Mouse (Mus musculus) embryonic fibroblast, embryonic 13.5 days (primary cell): ENCODE data around the gene Dnajb5. TPM values are rescaled to one million over a fixed set of nuclear protein-coding genes. Genes with fewer than 3 reads are reported as not detected.
"Not testable (repeated sequence)": the region's sequence is repeated elsewhere in the genome, so short reads cannot be mapped to it uniquely, and the experiment has no call there.

Experiments used
- H3K27ac ChIP-seq: 2 replicates; pipeline ENCODE4 v1.5.1; 2012; ENCODE audit warnings: low read length, control low read depth, inconsistent platforms; ENCODE audit not compliant: insufficient read depth
- H3K4me1 ChIP-seq: 2 replicates; pipeline ENCODE4 v1.6.1; 2011; ENCODE audit warnings: low read length; ENCODE audit not compliant: control insufficient read depth, insufficient read depth
- H3K4me3 ChIP-seq: 2 replicates; pipeline ENCODE4 v1.5.1; 2011; ENCODE audit warnings: mild to moderate bottlenecking, control low read depth, low read length; ENCODE audit not compliant: insufficient read depth
- CTCF ChIP-seq: IDR thresholded peaks from 2 replicates; pipeline ENCODE4 v1.5.1; 2011; ENCODE audit warnings: mild to moderate bottlenecking, control low read depth, low read length, moderate library complexity, borderline replicate concordance; ENCODE audit not compliant: insufficient read depth
- POLR2A ChIP-seq: IDR thresholded peaks from 2 replicates; pipeline ENCODE4 v1.6.1; 2011; ENCODE audit warnings: low read depth, mild to moderate bottlenecking, control low read depth, low read length, moderate library complexity
- polyA plus RNA-seq: library from polyadenylated mRNA; stranded (reverse); fragments of >200 nt; gene quantifications from 2 replicates; pipeline ENCODE4 v1.2.4, GENCODE M21; 2011; ENCODE audit warnings: low read depth; ENCODE audit not compliant: missing spikeins, insufficient read length

Gene Dnajb5
- polyA plus RNA-seq, 1 experiment: 31.3 TPM

GRCm38 (mm10) chr4:42961592-42961991 is 12.0 kb downstream of the Dnajb5 start:
- H3K4me1 ChIP-seq: no peaks in the 10 kb centered on the region
- no peak overlapping the region for H3K4me3 ChIP-seq
- TF ChIP-seq CTCF (peak; percentile 69; the same call in 1 of the 2 replicates), POLR2A (no peak)
- H3K27ac ChIP-seq: no peak overlapping the region

GRCm38 (mm10) chr4:42963480-42963879 is 13.9 kb downstream of the Dnajb5 start:
- Histone ChIP-seq H3K4me1 (no peaks in the 10 kb centered on the region), H3K27ac (no peak overlapping the region), H3K4me3 (no peak overlapping the region)
- TF ChIP-seq POLR2A (no peak), CTCF (no peak)

DNA sequence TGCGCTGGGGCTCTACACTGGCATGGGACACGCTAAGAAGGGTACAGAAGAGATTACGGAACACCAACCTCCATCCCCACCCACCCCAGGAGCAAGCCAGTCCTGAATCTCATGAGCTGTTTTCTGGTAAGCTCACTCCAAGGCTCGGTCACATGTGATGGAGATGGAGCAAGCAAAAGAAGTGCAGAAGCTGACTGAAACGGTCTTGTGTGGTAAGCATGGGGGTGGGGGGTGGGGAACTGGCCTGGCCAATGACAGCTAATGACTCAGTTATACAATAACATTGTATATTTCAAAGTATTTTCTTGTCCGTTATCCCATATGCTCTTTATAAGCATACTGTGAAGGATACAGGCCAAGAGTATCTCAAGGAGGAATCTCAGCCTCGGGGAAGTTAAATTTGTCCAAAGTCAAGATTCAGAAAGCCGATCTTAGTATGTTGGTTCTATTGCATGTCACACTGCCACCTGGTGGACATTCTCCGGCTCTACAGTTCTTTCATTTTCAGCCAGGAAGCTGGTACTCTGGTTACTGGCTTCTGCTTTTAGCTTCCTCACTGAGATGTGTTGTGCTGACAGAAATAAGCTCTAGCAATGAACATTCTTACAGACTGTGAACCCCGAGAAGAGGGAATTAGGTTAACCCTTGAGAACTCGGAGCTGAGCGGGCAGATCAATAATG is 15.6 kb downstream of the Dnajb5 start:
- TF ChIP-seq POLR2A (no peak), CTCF (no peak)
- Histone ChIP-seq H3K4me1 (no peaks in the 10 kb centered on the region), H3K4me3 (no peak overlapping the region), H3K27ac (no peak overlapping the region)

GRCm38 (mm10) chr4:42969304-42969703 is 19.7 kb downstream of the Dnajb5 start, which contains the start of gene 1700022I11Rik:
TSS of gene 1700022I11Rik (plus strand) at chr4:42969604.
- TF ChIP-seq POLR2A (no peak), CTCF (no peak)
- no peak within 1 kb of the TSS for H3K27ac ChIP-seq
- no peaks in the 10 kb centered on the region for H3K4me1 ChIP-seq
- no peak within 1 kb of the TSS for H3K4me3 ChIP-seq

- no peak for TF ChIP-seq POLR2A
- TF ChIP-seq CTCF: no peak
- H3K4me1 ChIP-seq: no peaks in the 10 kb centered on the region
- H3K27ac ChIP-seq: no peak overlapping the region
- H3K4me3 ChIP-seq: no peak overlapping the region
Observed at GRCm38 (mm10) chr4:42972952-42973351, 23.3 kb downstream of the Dnajb5 start.

DNA sequence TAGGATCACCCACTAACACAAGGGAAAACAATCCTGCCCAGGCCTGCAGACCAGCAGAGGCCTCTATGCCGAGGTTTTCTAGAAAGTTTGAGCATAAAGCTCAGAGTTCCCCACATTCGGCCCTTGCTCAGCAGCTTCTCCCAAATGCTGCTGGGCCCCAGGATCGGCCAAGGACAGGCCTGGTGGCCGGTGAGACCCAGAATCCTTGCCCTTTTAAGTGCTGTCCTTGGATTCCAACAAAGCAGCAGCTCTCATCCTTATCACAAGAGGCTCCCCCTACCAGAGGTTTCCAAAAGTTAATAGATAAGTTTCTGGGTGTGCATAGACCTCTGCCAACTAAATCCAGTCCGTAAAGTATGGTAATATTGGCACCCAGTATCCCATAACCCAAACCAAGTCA is 24.3 kb downstream of the Dnajb5 start:
- no peak overlapping the region for H3K27ac ChIP-seq
- no peak overlapping the region for H3K4me3 ChIP-seq
- TF ChIP-seq CTCF (no peak), POLR2A (no peak)
- no peaks in the 10 kb centered on the region for H3K4me1 ChIP-seq

- no peaks in the 10 kb centered on the region for H3K4me1 ChIP-seq
- no peak for TF ChIP-seq POLR2A
- TF ChIP-seq CTCF: no peak
- H3K4me3 ChIP-seq: no peak overlapping the region
- no peak overlapping the region for H3K27ac ChIP-seq
Observed at GRCm38 (mm10) chr4:42978062-42978461, 28.4 kb downstream of the Dnajb5 start.

DNA sequence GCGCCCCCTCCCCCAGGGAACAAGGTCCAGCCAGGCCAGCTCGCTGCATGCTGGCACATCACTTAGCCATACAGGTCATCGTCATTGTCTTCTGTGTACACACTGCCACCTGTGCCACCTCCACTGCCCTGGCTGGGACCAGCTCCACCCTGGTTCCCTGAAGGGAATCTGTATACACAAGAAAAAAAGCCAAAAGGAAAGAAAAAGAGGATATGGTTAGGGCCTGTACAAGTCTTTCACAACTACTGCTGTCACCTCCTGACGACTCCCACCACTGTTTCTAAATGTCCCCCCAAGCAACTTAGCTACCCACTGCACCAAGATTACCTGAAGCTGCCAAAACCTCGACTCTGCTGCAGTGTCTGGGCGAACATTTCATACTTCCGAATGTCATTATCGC is 30.9 kb downstream of the Dnajb5 start:
- not testable (repeated sequence) for H3K4me3 ChIP-seq, H3K4me1 ChIP-seq, H3K27ac ChIP-seq

DNA sequence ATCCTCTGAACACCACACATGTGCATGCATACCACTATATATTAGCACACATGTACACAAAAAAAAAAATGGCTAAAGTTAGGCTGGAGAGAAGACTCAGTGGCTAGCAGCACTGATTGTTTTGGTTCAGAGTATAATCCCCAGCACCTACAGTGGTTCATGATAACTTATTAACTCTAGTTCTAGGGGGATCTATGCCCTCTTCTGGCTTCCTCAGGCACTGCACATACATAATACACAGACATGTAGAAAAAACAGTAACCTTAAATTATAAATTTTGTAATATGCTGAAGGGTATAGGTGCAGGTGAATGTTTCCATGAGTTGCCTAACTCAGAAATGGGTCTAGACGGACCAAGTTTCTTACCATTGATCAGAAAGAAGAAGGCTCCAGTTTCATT is 38.7 kb downstream of the Dnajb5 start:
- no peak overlapping the region for H3K4me3 ChIP-seq

GRCm38 (mm10) chr4:42998022-42998421 is 48.4 kb downstream of the Dnajb5 start:
- no peaks in the 10 kb centered on the region; the same call in 1 of the 2 replicates for H3K4me1 ChIP-seq
- TF ChIP-seq POLR2A (no peak), CTCF (no peak)
- H3K4me3 ChIP-seq: peak overlapping the region; percentile 95
- H3K27ac ChIP-seq: peak overlapping the region; percentile 32; the same call in 1 of the 2 replicates

More for the DNA sequence above, 38.7 kb downstream of the Dnajb5 start:
- Histone ChIP-seq H3K27ac (no peak overlapping the region), H3K4me1 (no peaks in the 10 kb centered on the region)
- TF ChIP-seq CTCF: no peak
- no peak for TF ChIP-seq POLR2A
